Mouse (Mus musculus): Measurements from ENCODE around the gene Ppp1r14b. TPM values are rescaled to one million over a fixed set of nuclear protein-coding genes. Genes with fewer than 3 reads are reported as not detected.
"Not testable (repeated sequence)": the region's sequence is repeated elsewhere in the genome, so short reads cannot be mapped to it uniquely, and the experiment has no call there.

Gene Ppp1r14b
- polyA plus RNA-seq, 2 experiments: 277 to 282 TPM

DNA sequence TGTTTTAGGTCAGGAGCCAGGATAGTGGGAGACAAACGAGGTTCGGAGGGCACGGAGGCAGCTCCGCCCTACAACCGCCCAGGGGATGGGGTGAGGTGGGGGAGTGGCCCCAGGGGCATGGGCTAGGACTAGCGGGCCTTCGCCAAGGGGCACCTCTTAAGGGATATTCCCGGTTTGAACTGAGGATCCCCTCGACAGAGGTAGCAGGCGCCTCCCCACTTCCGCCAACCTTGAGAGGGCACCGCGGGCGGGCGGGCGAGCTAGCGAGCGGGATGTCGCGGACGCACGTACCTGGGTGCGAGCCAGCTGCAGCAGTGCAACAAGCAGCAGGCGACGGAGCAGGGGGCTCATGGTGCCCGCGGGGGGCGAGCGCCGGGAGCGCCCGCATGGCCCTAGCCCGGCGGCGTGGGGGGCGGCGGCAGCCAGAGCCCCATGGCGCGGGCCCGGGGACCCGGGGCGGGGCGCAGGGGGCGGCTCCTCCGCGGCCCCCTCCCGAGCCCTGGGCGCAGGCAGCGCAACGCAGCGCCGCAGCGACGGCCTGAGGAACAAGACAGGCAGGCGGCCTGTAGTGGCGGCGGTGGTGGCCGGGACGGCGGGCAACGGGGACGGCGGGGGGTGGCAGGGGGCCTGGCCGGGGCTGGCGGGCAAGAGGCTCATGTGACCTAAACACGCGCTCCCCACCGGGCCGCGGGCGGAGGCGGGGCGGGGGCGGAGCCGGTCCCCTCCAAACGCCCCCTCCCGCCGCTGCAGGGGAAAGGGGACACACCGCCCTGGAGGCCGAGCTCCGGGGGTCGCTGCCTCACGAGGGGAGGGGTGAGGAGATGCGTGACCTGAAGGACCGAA, 12.5 kb downstream of the Ppp1r14b start, which contains the start of gene Vegfb:
TSS of gene Vegfb (minus strand) at position 591 of the 843 bp plus-strand sequence.
- peaks cover 17% of the 10 kb centered on the region for H3K4me1 ChIP-seq (ENCODE audit: control insufficient read depth, insufficient read depth, low read length)
- WGBS: under 1% methylated on average over 34 of the region's 85 CpGs
- DNase-seq (ENCODE audit: low spot score) (peak; percentile 47), ATAC-seq (ENCODE audit: low FRiP score, low read depth) (peak; percentile 64)
- no peaks in the 10 kb centered on the region for H3K27me3 ChIP-seq (ENCODE audit: control insufficient read depth, insufficient read depth, low read length)
- peak within 1 kb of the TSS; percentile 88 for H3K9ac ChIP-seq (ENCODE audit: low read depth, low read length, severe bottlenecking)
- peak within 1 kb of the TSS; percentile 83 for H3K4me2 ChIP-seq (replicated peaks; ENCODE audit: low read depth, low read length, severe bottlenecking)
- H3K4me3 ChIP-seq (replicated peaks; ENCODE audit: low read length): peak within 1 kb of the TSS; percentile 82
- peak within 1 kb of the TSS; percentile 79 for H3K27ac ChIP-seq (replicated peaks; ENCODE audit: low read depth, low read length)
- peaks cover 28% of the 10 kb centered on the region for H3K36me3 ChIP-seq (ENCODE audit: control insufficient read depth, insufficient read depth, low read length)
- no peaks in the 10 kb centered on the region for H3K9me3 ChIP-seq (ENCODE audit: control insufficient read depth, low read length)
- TF ChIP-seq POLR2A (IDR thresholded peaks at IDR 0.05; ENCODE audit: borderline replicate concordance, extremely low read depth, insufficient read depth, insufficient read length): no peak

DNA sequence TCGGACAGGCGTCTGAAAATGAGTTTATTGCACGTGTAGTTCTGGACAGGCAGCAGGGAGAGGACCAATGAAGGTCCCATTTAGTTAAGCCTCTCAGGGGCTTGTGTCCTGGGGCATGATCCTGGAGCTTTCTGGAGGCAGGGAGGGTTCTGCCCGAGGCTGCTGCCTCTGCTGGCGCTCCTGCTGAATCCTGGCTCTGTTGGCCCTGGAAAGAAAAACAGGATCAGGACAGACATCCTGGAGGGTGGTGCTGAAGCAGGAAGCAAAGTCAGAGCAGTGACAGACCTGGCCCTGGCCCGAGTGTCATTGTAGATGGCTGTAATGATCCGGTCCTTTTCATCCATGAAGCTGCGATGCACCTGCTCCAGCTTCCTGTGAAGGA, 13.1 kb downstream of the Ppp1r14b start:
- peak overlapping the region; percentile 79; the same call in 1 of the 2 replicates for H3K27ac ChIP-seq (replicated peaks; ENCODE audit: low read depth, low read length)
- TF ChIP-seq POLR2A (IDR thresholded peaks at IDR 0.05; ENCODE audit: borderline replicate concordance, extremely low read depth, insufficient read depth, insufficient read length): no peak
- no peak; the same call in 1 of the 2 replicates for ATAC-seq (ENCODE audit: low FRiP score, low read depth)
- peaks cover 22% of the 10 kb centered on the region for H3K36me3 ChIP-seq (ENCODE audit: control insufficient read depth, insufficient read depth, low read length)
- H3K4me2 ChIP-seq (replicated peaks; ENCODE audit: low read depth, low read length, severe bottlenecking): peak overlapping the region; percentile 83
- no peaks in the 10 kb centered on the region for H3K27me3 ChIP-seq (ENCODE audit: control insufficient read depth, insufficient read depth, low read length)
- peak overlapping the region; percentile 88 for H3K9ac ChIP-seq (ENCODE audit: low read depth, low read length, severe bottlenecking)
- H3K4me1 ChIP-seq (ENCODE audit: control insufficient read depth, insufficient read depth, low read length): peaks cover 19% of the 10 kb centered on the region
- no peaks in the 10 kb centered on the region for H3K9me3 ChIP-seq (ENCODE audit: control insufficient read depth, low read length)
- H3K4me3 ChIP-seq (replicated peaks; ENCODE audit: low read length): peak overlapping the region; percentile 82
- DNase-seq (ENCODE audit: low spot score): no peak
- WGBS: 9% methylated on average over 8 of the region's 8 CpGs

DNA sequence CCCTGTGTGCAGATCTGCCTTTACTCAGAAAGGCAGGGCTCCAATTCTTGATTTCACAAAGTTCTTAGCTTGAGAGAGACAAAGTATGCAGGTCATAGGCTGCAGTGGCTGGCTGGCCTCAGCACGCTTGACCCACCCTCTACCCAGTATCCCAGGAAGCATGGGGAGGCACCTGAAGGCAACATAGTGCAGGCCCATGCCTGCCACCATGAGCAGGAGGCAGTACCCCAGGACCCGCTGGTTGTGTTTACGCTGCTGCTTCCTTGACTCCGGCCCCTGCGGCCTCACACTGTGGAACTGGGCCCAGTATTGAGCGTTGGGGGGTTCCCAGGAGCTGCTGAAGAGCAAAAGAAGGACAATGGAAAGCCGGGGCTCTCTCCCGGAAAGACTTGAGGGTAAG, 14.5 kb downstream of the Ppp1r14b start:
- no peaks in the 10 kb centered on the region for H3K27me3 ChIP-seq (ENCODE audit: control insufficient read depth, insufficient read depth, low read length)
- H3K27ac ChIP-seq (replicated peaks; ENCODE audit: low read depth, low read length): no peak overlapping the region
- no peak overlapping the region for H3K4me2 ChIP-seq (replicated peaks; ENCODE audit: low read depth, low read length, severe bottlenecking)
- H3K9me3 ChIP-seq (ENCODE audit: control insufficient read depth, low read length): no peaks in the 10 kb centered on the region
- H3K36me3 ChIP-seq (ENCODE audit: control insufficient read depth, insufficient read depth, low read length): peaks cover 10% of the 10 kb centered on the region
- ATAC-seq (ENCODE audit: low FRiP score, low read depth) (no peak), DNase-seq (ENCODE audit: low spot score) (no peak)
- no peak overlapping the region for H3K9ac ChIP-seq (ENCODE audit: low read depth, low read length, severe bottlenecking)
- peaks cover 23% of the 10 kb centered on the region for H3K4me1 ChIP-seq (ENCODE audit: control insufficient read depth, insufficient read depth, low read length)
- TF ChIP-seq POLR2A (IDR thresholded peaks at IDR 0.05; ENCODE audit: borderline replicate concordance, extremely low read depth, insufficient read depth, insufficient read length): no peak
- 92% methylated on average over 8 of the region's 8 CpGs for WGBS
- H3K4me3 ChIP-seq (replicated peaks; ENCODE audit: low read length): no peak overlapping the region

DNA sequence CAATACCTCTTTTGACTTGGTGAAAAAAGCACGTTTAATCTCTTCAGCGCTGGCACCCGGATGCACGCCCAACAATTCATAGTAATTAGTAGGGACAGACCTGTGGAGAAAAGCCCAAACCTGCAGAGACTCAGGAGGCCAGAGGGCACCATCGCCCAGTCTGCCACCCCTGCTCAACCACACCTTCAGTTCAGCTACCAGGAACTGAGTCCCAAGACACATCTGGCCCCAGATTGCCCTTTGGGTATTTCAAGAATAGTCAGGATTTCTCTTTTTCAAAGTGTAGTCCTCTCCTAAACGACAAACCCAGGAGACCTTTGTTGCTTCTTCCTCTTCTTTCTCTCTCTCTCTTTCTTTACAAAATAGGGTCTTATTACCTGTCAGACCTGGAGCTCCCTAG, 15.9 kb downstream of the Ppp1r14b start:
- TF ChIP-seq POLR2A (IDR thresholded peaks at IDR 0.05; ENCODE audit: borderline replicate concordance, extremely low read depth, insufficient read depth, insufficient read length): no peak
- H3K27me3 ChIP-seq (ENCODE audit: control insufficient read depth, insufficient read depth, low read length): no peaks in the 10 kb centered on the region
- 88% methylated on average over 6 of the region's 6 CpGs for WGBS
- H3K36me3 ChIP-seq (ENCODE audit: control insufficient read depth, insufficient read depth, low read length): no peaks in the 10 kb centered on the region
- no peak overlapping the region for H3K4me3 ChIP-seq (replicated peaks; ENCODE audit: low read length)
- no peak for DNase-seq (ENCODE audit: low spot score)
- H3K9ac ChIP-seq (ENCODE audit: low read depth, low read length, severe bottlenecking): no peak overlapping the region
- no peak overlapping the region for H3K27ac ChIP-seq (replicated peaks; ENCODE audit: low read depth, low read length)
- no peak for ATAC-seq (ENCODE audit: low FRiP score, low read depth)
- no peak overlapping the region for H3K4me2 ChIP-seq (replicated peaks; ENCODE audit: low read depth, low read length, severe bottlenecking)
- peaks cover 32% of the 10 kb centered on the region for H3K4me1 ChIP-seq (ENCODE audit: control insufficient read depth, insufficient read depth, low read length)
- no peaks in the 10 kb centered on the region for H3K9me3 ChIP-seq (ENCODE audit: control insufficient read depth, low read length)

DNA sequence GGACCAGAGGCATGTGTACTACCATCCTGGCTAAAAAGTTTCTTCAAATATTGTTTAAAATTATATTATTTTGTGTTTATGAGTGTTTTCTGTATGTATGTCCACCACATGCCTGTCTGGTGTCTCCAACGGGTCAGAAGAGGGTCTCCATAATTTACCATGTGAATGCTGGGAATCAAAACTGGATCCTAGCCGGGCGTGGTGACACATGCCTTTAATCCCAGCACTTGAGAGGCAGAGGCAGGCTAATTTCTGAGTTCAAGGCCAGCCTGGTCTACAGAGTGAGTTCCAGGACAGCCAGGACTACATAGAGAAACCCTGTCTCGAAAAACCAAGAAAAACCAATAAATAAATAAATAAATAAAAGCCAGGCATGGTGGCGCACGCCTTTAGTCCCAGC, 16.4 kb downstream of the Ppp1r14b start:
- H3K9me3 ChIP-seq (ENCODE audit: control insufficient read depth, low read length); H3K27me3 ChIP-seq (ENCODE audit: control insufficient read depth, insufficient read depth, low read length); DNase-seq (ENCODE audit: low spot score); H3K27ac ChIP-seq (replicated peaks; ENCODE audit: low read depth, low read length); ATAC-seq (ENCODE audit: low FRiP score, low read depth); H3K36me3 ChIP-seq (ENCODE audit: control insufficient read depth, insufficient read depth, low read length); H3K9ac ChIP-seq (ENCODE audit: low read depth, low read length, severe bottlenecking); H3K4me2 ChIP-seq (replicated peaks; ENCODE audit: low read depth, low read length, severe bottlenecking); H3K4me3 ChIP-seq (replicated peaks; ENCODE audit: low read length): not testable (repeated sequence)
- WGBS: 90% methylated on average over 6 of the region's 6 CpGs
- peaks cover 27% of the 10 kb centered on the region for H3K4me1 ChIP-seq (ENCODE audit: control insufficient read depth, insufficient read depth, low read length)
